In the genomic region with DNA sequence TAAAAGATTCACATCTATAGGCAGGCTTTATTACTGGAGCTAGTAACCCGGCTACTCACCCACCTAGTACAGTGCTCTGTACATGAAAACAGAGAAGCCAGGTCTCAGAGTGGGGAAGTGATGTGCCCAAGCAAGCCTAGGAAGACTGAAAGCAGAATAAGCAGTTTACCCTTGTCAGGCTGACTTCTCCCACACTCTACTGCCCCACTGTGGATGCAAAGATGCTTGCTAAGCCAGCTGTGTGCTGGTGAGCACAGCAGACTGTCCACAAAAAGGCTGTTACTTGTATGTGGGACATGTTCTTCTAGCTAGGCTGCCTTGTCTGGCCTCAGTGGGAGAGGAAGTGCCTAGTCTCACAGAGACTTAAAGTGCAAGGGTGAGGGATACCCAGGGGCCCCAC, we compare ENCODE assay signal across 11 mouse cellular contexts. TPM values are rescaled to one million over a fixed set of nuclear protein-coding genes. Genes with fewer than 3 reads are reported as not detected.
DNase-seq lines count a peak whose midpoint lies in the region; ATAC-seq and TF ChIP-seq lines count a peak whose summit lies in the region.
"Had no signal": no experiment of that assay in that cellular context is flagged by ENCODE, and none has a peak within 500 bp of the region (broad histone marks: within the 10 kb centered on the region; RNA-seq: fewer than 3 reads in every experiment).

No protein-coding gene starts in this region.

- TF ChIP-seq POLR2A in heart, adult 2 months (IDR thresholded peaks at IDR 0.05; ENCODE audit: insufficient read depth, low read depth, low read length): no peak

- DNase-seq in heart, postnatal 0 days (ENCODE audit: low spot score): no peak
- DNase-seq in heart, adult 2 months: no peak
- peak; percentile 11 for DNase-seq in neural tube, embryonic 10.5 days (ENCODE audit: extremely low spot score, low spot score)
- peak; percentile 33 for DNase-seq in embryonic facial prominence, embryonic 14.5 days (ENCODE audit: low spot score)
- DNase-seq in retina, postnatal 7 days (ENCODE audit: low read depth, low spot score): peak; percentile 0
- no peak for DNase-seq in gastrocnemius, postnatal 36 days
- DNase-seq in kidney, postnatal 36 days: no peak
- DNase-seq: kidney, adult 11 months had no signal

- H3K27me3 ChIP-seq in heart, postnatal 0 days (ENCODE audit: control insufficient read depth, insufficient read depth, low read length): no peaks in the 10 kb centered on the region
- H3K27me3 ChIP-seq in heart, adult 2 months (ENCODE audit: control insufficient read depth, insufficient read depth, low read length): no peaks in the 10 kb centered on the region
- H3K27me3 ChIP-seq in neural tube, embryonic 15.5 days (replicated peaks): no peaks in the 10 kb centered on the region
- no peaks in the 10 kb centered on the region for H3K27me3 ChIP-seq in embryonic facial prominence, embryonic 14.5 days (replicated peaks; ENCODE audit: control insufficient read depth, insufficient read depth, low read length)
- H3K27me3 ChIP-seq: limb, embryonic 15.5 days had no signal

- WGBS in heart, postnatal 0 days: 53% methylated on average over 1 of the region's 1 CpGs
- WGBS in heart, adult 2 months: 68% methylated on average over 1 of the region's 1 CpGs
- 89% methylated on average over 1 of the region's 1 CpGs for WGBS in neural tube, embryonic 15.5 days
- 73% methylated on average over 1 of the region's 1 CpGs for WGBS in embryonic facial prominence, embryonic 14.5 days

- no peaks in the 10 kb centered on the region for H3K4me1 ChIP-seq in heart, postnatal 0 days (ENCODE audit: control insufficient read depth, insufficient read depth)
- no peaks in the 10 kb centered on the region for H3K4me1 ChIP-seq in heart, adult 2 months (ENCODE audit: control insufficient read depth, insufficient read depth, low read length)
- H3K4me1 ChIP-seq in neural tube, embryonic 15.5 days: no peaks in the 10 kb centered on the region
- H3K4me1 ChIP-seq in embryonic facial prominence, embryonic 14.5 days (ENCODE audit: control insufficient read depth, insufficient read depth, low read length): no peaks in the 10 kb centered on the region
- H3K4me1 ChIP-seq: limb, embryonic 15.5 days had no signal

- no peaks in the 10 kb centered on the region for H3K9me3 ChIP-seq in heart, postnatal 0 days (replicated peaks; ENCODE audit: control insufficient read depth, low read length)
- H3K9me3 ChIP-seq in neural tube, embryonic 15.5 days (replicated peaks): no peaks in the 10 kb centered on the region
- no peaks in the 10 kb centered on the region for H3K9me3 ChIP-seq in embryonic facial prominence, embryonic 14.5 days (ENCODE audit: control insufficient read depth, low read length)
- H3K9me3 ChIP-seq: limb, embryonic 15.5 days had no signal

- H3K27ac ChIP-seq in heart, postnatal 0 days (ENCODE audit: low read depth): no peak overlapping the region
- no peak overlapping the region for H3K27ac ChIP-seq in heart, adult 2 months
- H3K27ac ChIP-seq in neural tube, embryonic 15.5 days (replicated peaks): no peak overlapping the region
- no peak overlapping the region for H3K27ac ChIP-seq in embryonic facial prominence, embryonic 14.5 days (replicated peaks; ENCODE audit: low read depth, low read length)
- H3K27ac ChIP-seq: limb, embryonic 15.5 days had no signal

- peak; percentile 22 for TF ChIP-seq CTCF in heart, postnatal 0 days (IDR thresholded peaks at IDR 0.05; ENCODE audit: low read depth)
- TF ChIP-seq CTCF in heart, adult 2 months (IDR thresholded peaks at IDR 0.05): no peak

- no peak overlapping the region for H3K4me2 ChIP-seq in heart, postnatal 0 days (ENCODE audit: low read depth, low read length)
- H3K4me2 ChIP-seq in neural tube, embryonic 15.5 days: no peak overlapping the region
- no peak overlapping the region for H3K4me2 ChIP-seq in embryonic facial prominence, embryonic 14.5 days (ENCODE audit: low read depth, low read length)
- H3K4me2 ChIP-seq: limb, embryonic 15.5 days had no signal

- TF ChIP-seq EP300 in heart, postnatal 0 days (IDR thresholded peaks at IDR 0.05; ENCODE audit: low read depth): no peak
- TF ChIP-seq EP300 in heart, adult 2 months (IDR thresholded peaks at IDR 0.05; ENCODE audit: insufficient read depth, low read depth, low read length): no peak

- intact Hi-C loops in heart, adult 2 months (cut with DNase I): loop anchor here (5.0 kb wide), 1 partner anchor 906 kb away; no protein-coding TSS in a partner anchor
- intact Hi-C loops in gastrocnemius, postnatal 36 days (cut with DNase I): no loop called here

- H3K36me3 ChIP-seq in heart, postnatal 0 days (replicated peaks; ENCODE audit: control insufficient read depth, insufficient read depth, low read length): no peaks in the 10 kb centered on the region
- no peaks in the 10 kb centered on the region for H3K36me3 ChIP-seq in heart, adult 2 months (ENCODE audit: control insufficient read depth, insufficient read depth, low read length)
- no peaks in the 10 kb centered on the region for H3K36me3 ChIP-seq in neural tube, embryonic 15.5 days
- H3K36me3 ChIP-seq in embryonic facial prominence, embryonic 14.5 days (ENCODE audit: control insufficient read depth, insufficient read depth, low read length): no peaks in the 10 kb centered on the region
- H3K36me3 ChIP-seq: limb, embryonic 15.5 days had no signal

- H3K4me3 ChIP-seq in heart, postnatal 0 days (ENCODE audit: low read depth, low read length): no peak overlapping the region
- H3K4me3 ChIP-seq in heart, adult 2 months: no peak overlapping the region
- H3K4me3 ChIP-seq in neural tube, embryonic 15.5 days (replicated peaks): no peak overlapping the region
- no peak overlapping the region for H3K4me3 ChIP-seq in embryonic facial prominence, embryonic 14.5 days (ENCODE audit: low read depth, low read length)
- H3K4me3 ChIP-seq: limb, embryonic 15.5 days; myocyte had no signal

- H3K79me2 ChIP-seq in heart, adult 2 months (replicated peaks; ENCODE audit: control insufficient read depth, insufficient read depth, low read length): no peaks in the 10 kb centered on the region

- no peak for ATAC-seq in heart, postnatal 0 days (ENCODE audit: insufficient read depth, low read depth)
- no peak for ATAC-seq in neural tube, embryonic 15.5 days (ENCODE audit: low FRiP score)
- ATAC-seq in embryonic facial prominence, embryonic 14.5 days (ENCODE audit: low read depth): no peak

- H3K9ac ChIP-seq in heart, postnatal 0 days (replicated peaks; ENCODE audit: low read depth, low read length): no peak overlapping the region
- no peak overlapping the region for H3K9ac ChIP-seq in heart, adult 2 months (ENCODE audit: low read depth, low read length)
- no peak overlapping the region for H3K9ac ChIP-seq in neural tube, embryonic 15.5 days (replicated peaks)
- H3K9ac ChIP-seq in embryonic facial prominence, embryonic 14.5 days (ENCODE audit: low read depth, low read length): no peak overlapping the region
- H3K9ac ChIP-seq: limb, embryonic 15.5 days had no signal

RNA-seq across cellular contexts. Expression of gene Lhfpl1, which starts 40.3 kb away (rescaled TPM):
- not detected in 2 replicates for total RNA-seq in heart, postnatal 0 days (2014; rRNA removed; ENCODE audit: low replicate concordance)
- 0.05 TPM in 1 of 2 replicates, not detected in the other for polyA plus RNA-seq in heart, postnatal 0 days (2015; fragmentation: Nextera tagmentation; extraction: Ambion mirVana)
- total RNA-seq in heart, adult 2 months (2021): not detected
- 0.09 TPM in 1 of 2 replicates, not detected in the other for polyA plus RNA-seq in heart, adult 2 months (2012; rRNA removed)
- polyA plus RNA-seq in neural tube, embryonic 15.5 days (2015; fragmentation: Nextera tagmentation; extraction: Ambion mirVana): 2.9 and 3.0 TPM in 2 replicates
- 4.1 and 8.1 TPM in 2 replicates for polyA plus RNA-seq in embryonic facial prominence, embryonic 14.5 days (2014; fragmentation: Nextera tagmentation; extraction: Ambion mirVana)
- under 1 TPM in 1 of 2 experiments, not detected in 1; 0.23 TPM for total RNA-seq in gastrocnemius, postnatal 36 days (2021)

Comparison
In these comparisons a context has a peak if more than half of its experiments do, and no peak if none do; other contexts are left out.
1. DNase-seq: peak in neural tube, embryonic 10.5 days (single experiment), embryonic facial prominence, embryonic 14.5 days (single experiment) and retina, postnatal 7 days (single experiment); none in heart, postnatal 0 days (single experiment), heart, adult 2 months (0 of 2), gastrocnemius, postnatal 36 days (0 of 2) and kidney, postnatal 36 days (0 of 2).